Mouse (Mus musculus) olfactory bulb, adult 2 months (tissue): Measurements from ENCODE around the gene Tnrc6c.

Experiments used
- CTCF ChIP-seq: fragments of 200-500 bp; IDR thresholded peaks from 2 replicates; pipeline ENCODE4 v1.5.1; 2012; ENCODE audit warnings: low read depth, mild to moderate bottlenecking, low read length, moderate library complexity; ENCODE audit not compliant: insufficient read depth
- POLR2A ChIP-seq: fragments of 200-500 bp; IDR thresholded peaks from 2 replicates; pipeline ENCODE4 v1.6.1; 2012; ENCODE audit warnings: mild to moderate bottlenecking, low read depth, low read length, moderate library complexity; ENCODE audit not compliant: insufficient read depth

- no peak for TF ChIP-seq CTCF
- TF ChIP-seq POLR2A: no peak
Observed at GRCm38 (mm10) chr11:117762246-117762645, 108.2 kb downstream of the Tnrc6c start.
